Mouse (Mus musculus) liver, embryonic 11.5 days (tissue): ENCODE measurements around the gene Dscaml1. TPM values are rescaled to one million over a fixed set of nuclear protein-coding genes. Genes with fewer than 3 reads are reported as not detected.

ENCODE experiments used
- ATAC-seq: fragments of 200-750 bp; cut with Nextera tagmentation; replicated peaks from 2 replicates; pipeline ENCODE4 v1.8.0; 2017; ENCODE audit warnings: moderate number of reproducible peaks, mild to moderate bottlenecking, moderate TSS enrichment, moderate library complexity; ENCODE audit not compliant: low FRiP score
- DNase-seq: peaks from one replicate; pipeline ENCODE4 v3.0.0-alpha.2; 2017; ENCODE audit warnings: low spot score
- H3K27ac ChIP-seq: fragments of 300-500 bp; sonication (generic); 2 replicates; pipeline ENCODE4 v1.5.1; 2014; ENCODE audit warnings: mild to moderate bottlenecking, low read depth, low read length, control low read depth
- H3K27me3 ChIP-seq: fragments of 300-500 bp; sonication (generic); replicated peaks from 2 replicates; pipeline ENCODE4 v1.6.1; 2014; ENCODE audit warnings: low read length, mixed read lengths; ENCODE audit not compliant: control insufficient read depth, insufficient read depth
- H3K36me3 ChIP-seq: fragments of 300-500 bp; sonication (generic); 2 replicates; pipeline ENCODE4 v1.6.1; 2014; ENCODE audit warnings: mild to moderate bottlenecking, low read length, moderate library complexity, mixed read lengths; ENCODE audit not compliant: control insufficient read depth, insufficient read depth
- H3K4me1 ChIP-seq: fragments of 300-500 bp; sonication (generic); replicated peaks from 2 replicates; pipeline ENCODE4 v1.6.1; 2014; ENCODE audit warnings: low read length, mixed read lengths; ENCODE audit not compliant: control insufficient read depth, insufficient read depth
- H3K4me2 ChIP-seq: fragments of 300-500 bp; sonication (generic); 2 replicates; pipeline ENCODE4 v1.6.1; 2014; ENCODE audit warnings: mild to moderate bottlenecking, control low read depth, moderate library complexity
- H3K4me3 ChIP-seq: fragments of 300-500 bp; sonication (generic); 2 replicates; pipeline ENCODE4 v1.5.1; 2014; ENCODE audit warnings: low read depth, low read length, control low read depth
- H3K9ac ChIP-seq: fragments of 300-500 bp; sonication (generic); 2 replicates; pipeline ENCODE4 v1.6.1; 2014; ENCODE audit warnings: low read depth, low read length, control low read depth
- H3K9me3 ChIP-seq: fragments of 300-500 bp; sonication (generic); 2 replicates; pipeline ENCODE4 v1.6.1; 2016; ENCODE audit warnings: low read length, inconsistent platforms, mixed read lengths; ENCODE audit not compliant: control insufficient read depth
- WGBS: fragments of 180-500 bp; shearing (Covaris S2); extraction: QIAGEN DNeasy Blood & Tissue Kit; methylation state at CpG from one replicate; pipeline ENCODE4 v1.1.7; 2014; 5-methylcytosine and 5-hydroxymethylcytosine counted together
- polyA plus RNA-seq: library from polyadenylated mRNA; unstranded; fragments of >200 nt; fragmentation: Nextera tagmentation; extraction: Ambion mirVana; gene quantifications from 2 replicates; pipeline ENCODE4 v1.2.1, GENCODE M21; 2014

Dscaml1 gene
- polyA plus RNA-seq, 1 experiment from 2014 or later = 0.27 TPM

GRCm38 (mm10) chr9:45522866-45523265, 96.4 kb downstream of the Dscaml1 start:
- Histone ChIP-seq H3K27me3 (no peaks in the 10 kb centered on the region), H3K27ac (no peak overlapping the region), H3K9me3 (no peaks in the 10 kb centered on the region), H3K9ac (no peak overlapping the region), H3K4me2 (no peak overlapping the region), H3K4me1 (no peaks in the 10 kb centered on the region), H3K36me3 (no peaks in the 10 kb centered on the region), H3K4me3 (no peak overlapping the region)
- no peak for ATAC-seq
- 59% methylated on average over 3 of the region's 3 CpGs for WGBS
- DNase-seq = no peak

- no peak for DNase-seq
- Histone ChIP-seq H3K36me3 (no peaks in the 10 kb centered on the region), H3K9me3 (no peaks in the 10 kb centered on the region), H3K4me2 (no peak overlapping the region), H3K4me3 (no peak overlapping the region), H3K4me1 (no peaks in the 10 kb centered on the region), H3K9ac (no peak overlapping the region), H3K27me3 (no peaks in the 10 kb centered on the region), H3K27ac (no peak overlapping the region)
- no peak for ATAC-seq
- WGBS = 70% methylated on average over 8 of the region's 8 CpGs
Measured at GRCm38 (mm10) chr9:45524505-45524904, 98.1 kb downstream of the Dscaml1 start.

GRCm38 (mm10) chr9:45533253-45533652, 106.8 kb downstream of the Dscaml1 start:
- Histone ChIP-seq H3K4me2 (no peak overlapping the region), H3K4me3 (no peak overlapping the region), H3K9ac (no peak overlapping the region), H3K9me3 (no peaks in the 10 kb centered on the region), H3K27me3 (peaks cover 9% of the 10 kb centered on the region), H3K36me3 (no peaks in the 10 kb centered on the region), H3K4me1 (no peaks in the 10 kb centered on the region), H3K27ac (no peak overlapping the region)
- no peak for DNase-seq
- no peak for ATAC-seq
- WGBS = 73% methylated on average over 2 of the region's 2 CpGs

- peaks cover 9% of the 10 kb centered on the region for H3K27me3 ChIP-seq
- no peak overlapping the region for H3K27ac ChIP-seq
- no peak overlapping the region for H3K9ac ChIP-seq
- WGBS = 78% methylated on average over 8 of the region's 8 CpGs
- ATAC-seq (no peak), DNase-seq (no peak)
- no peaks in the 10 kb centered on the region for H3K4me1 ChIP-seq
- no peaks in the 10 kb centered on the region for H3K36me3 ChIP-seq
- H3K4me3 ChIP-seq = no peak overlapping the region
- no peak overlapping the region for H3K4me2 ChIP-seq
- no peaks in the 10 kb centered on the region for H3K9me3 ChIP-seq
Measured at GRCm38 (mm10) chr9:45534472-45534988, 108.1 kb downstream of the Dscaml1 start.

- H3K27ac ChIP-seq = no peak overlapping the region
- no peak overlapping the region for H3K9ac ChIP-seq
- H3K4me2 ChIP-seq = no peak overlapping the region
- no peak overlapping the region for H3K4me3 ChIP-seq
- DNase-seq (no peak), ATAC-seq (no peak)
- no peaks in the 10 kb centered on the region for H3K36me3 ChIP-seq
- 68% methylated on average over 7 of the region's 7 CpGs for WGBS
- no peaks in the 10 kb centered on the region for H3K4me1 ChIP-seq
- peaks cover 9% of the 10 kb centered on the region for H3K27me3 ChIP-seq
- no peaks in the 10 kb centered on the region for H3K9me3 ChIP-seq
Measured at GRCm38 (mm10) chr9:45537649-45538048, 111.2 kb downstream of the Dscaml1 start.

GRCm38 (mm10) chr9:45539265-45540044, 113.0 kb downstream of the Dscaml1 start:
- Histone ChIP-seq H3K36me3 (no peaks in the 10 kb centered on the region), H3K4me3 (no peak overlapping the region), H3K9me3 (no peaks in the 10 kb centered on the region), H3K9ac (no peak overlapping the region), H3K27me3 (peaks cover 9% of the 10 kb centered on the region), H3K4me2 (no peak overlapping the region), H3K4me1 (no peaks in the 10 kb centered on the region), H3K27ac (no peak overlapping the region)
- WGBS = 69% methylated on average over 14 of the region's 14 CpGs
- DNase-seq (no peak), ATAC-seq (no peak)

GRCm38 (mm10) chr9:45546024-45546638, 119.7 kb downstream of the Dscaml1 start:
- Histone ChIP-seq H3K27me3 (no peaks in the 10 kb centered on the region), H3K4me1 (no peaks in the 10 kb centered on the region), H3K4me2 (no peak overlapping the region), H3K27ac (no peak overlapping the region), H3K9me3 (no peaks in the 10 kb centered on the region), H3K4me3 (no peak overlapping the region), H3K9ac (no peak overlapping the region), H3K36me3 (no peaks in the 10 kb centered on the region)
- ATAC-seq = no peak
- WGBS = 49% methylated on average over 13 of the region's 13 CpGs
- no peak for DNase-seq

- Histone ChIP-seq H3K36me3 (no peaks in the 10 kb centered on the region), H3K4me1 (no peaks in the 10 kb centered on the region), H3K27ac (no peak overlapping the region), H3K27me3 (no peaks in the 10 kb centered on the region), H3K4me3 (no peak overlapping the region), H3K9me3 (no peaks in the 10 kb centered on the region), H3K9ac (no peak overlapping the region), H3K4me2 (no peak overlapping the region)
- ATAC-seq (no peak), DNase-seq (no peak)
- WGBS = 58% methylated on average over 7 of the region's 7 CpGs
Measured at GRCm38 (mm10) chr9:45546902-45547578, 120.6 kb downstream of the Dscaml1 start.
